10 mouse cellular contexts compared by ENCODE assay signal in genomic region chr1:189933480-189934202, GRCm38 (mm10). TPM values are rescaled to one million over a fixed set of nuclear protein-coding genes. Genes with fewer than 3 reads are reported as not detected.
A peak's percentile ranks its signal among the peaks of the same experiment; 100 is the strongest.
DNase-seq lines count a peak whose midpoint lies in the region; ATAC-seq lines count a peak whose summit lies in the region.
"Had no signal": no experiment of that assay in that cellular context is flagged by ENCODE, and none has a peak within 500 bp of the region (broad histone marks: within the 10 kb centered on the region; RNA-seq: fewer than 3 reads in every experiment).

No protein-coding gene starts in this region.

- DNase-seq in CD4-positive, CD25-positive, alpha-beta regulatory T cell, adult 2 months (ENCODE audit: low read depth, low spot score), result peak; percentile 26
- DNase-seq in thymus, postnatal 10 days (ENCODE audit: low spot score in 2 of 2), result peak; percentile 25 to 29
- no peak for DNase-seq in thymus, adult 18-20 months
- no peak for DNase-seq in kidney, adult 8-10 months
- DNase-seq in right cerebral cortex, postnatal 4 days, result no peak
- no peak for DNase-seq in adrenal gland, adult (ENCODE audit: inconsistent age in 2 of 2, low spot score in 1 of 2)
- DNase-seq: kidney, postnatal 4 days had no signal

- ATAC-seq in CD4-positive, CD25-positive, alpha-beta regulatory T cell, adult 4 months, result no peak
- peak; percentile 24; the same call in 1 of the 2 replicates for ATAC-seq in megakaryocyte, adult 5-6 weeks (ENCODE audit: poor library complexity, severe bottlenecking)
- ATAC-seq: hindbrain, embryonic 16.5 days had no signal

RNA-seq across cellular contexts. Expression of gene Smyd2, which starts 11.5 kb away (rescaled TPM):
- 1 to 10 TPM; 6.7 to 8.9 TPM for polyA plus RNA-seq in CD4-positive, CD25-positive, alpha-beta regulatory T cell, adult 4 months (2017; shearing (Covaris generic))
- 16.7 and 18.6 TPM in 2 replicates for total RNA-seq in megakaryocyte, adult 5-6 weeks (2015)
- total RNA-seq in megakaryocyte, adult 5-6 weeks (2017), result 19.2 and 26.3 TPM in 2 replicates

Comparison
In these comparisons a context has a peak if more than half of its experiments do, and no peak if none do; other contexts are left out.
1. DNase-seq: peak in CD4-positive, CD25-positive, alpha-beta regulatory T cell, adult 2 months (single experiment) and thymus, postnatal 10 days (2 of 2); none in thymus, adult 18-20 months (0 of 2), kidney, adult 8-10 months (0 of 2), right cerebral cortex, postnatal 4 days (single experiment) and adrenal gland, adult (0 of 2).